8 mouse cellular contexts compared by ENCODE assay signal in genomic region chr5:124014791-124015251, GRCm38 (mm10). TPM values are rescaled to one million over a fixed set of nuclear protein-coding genes. Genes with fewer than 3 reads are reported as not detected.
A peak's percentile ranks its signal among the peaks of the same experiment; 100 is the strongest.
DNase-seq lines count a peak whose midpoint lies in the region; ATAC-seq and TF ChIP-seq lines count a peak whose summit lies in the region.

No protein-coding gene starts in this region.

- 0 out of 2 replicates have a peak overlapping the region, but pooled peaks have one; percentile 0 for H3K27ac ChIP-seq in liver, adult 2 months (replicated peaks; ENCODE audit: insufficient read depth, low read depth, low read length)
- H3K27ac ChIP-seq in kidney, adult 2 months (ENCODE audit: insufficient read depth, low read depth, low read length): peak overlapping the region; percentile 34
- no peak overlapping the region for H3K27ac ChIP-seq in thymus, adult 2 months (ENCODE audit: control insufficient read depth, insufficient read depth, low read length)

- ATAC-seq in granulocyte monocyte progenitor cell, adult 5-6 weeks (replicated peaks; ENCODE audit: poor library complexity, severe bottlenecking): peak; percentile 9
- ATAC-seq in megakaryocyte, adult 5-6 weeks (ENCODE audit: poor library complexity, severe bottlenecking): peak; percentile 14; the same call in 1 of the 2 replicates

- 22% methylated on average over 11 of the region's 11 CpGs for WGBS in liver, adult 2 months
- WGBS in kidney, adult 2 months: 11% methylated on average over 11 of the region's 11 CpGs
- 31% methylated on average over 11 of the region's 11 CpGs for WGBS in thymus, adult 2 months

- peaks cover 52% of the 10 kb centered on the region for H3K4me1 ChIP-seq in liver, adult 2 months (ENCODE audit: control insufficient read depth, insufficient read depth, low read length)
- peaks cover 29% of the 10 kb centered on the region for H3K4me1 ChIP-seq in kidney, adult 2 months (ENCODE audit: control insufficient read depth, insufficient read depth, low read length)
- peaks cover 46% of the 10 kb centered on the region for H3K4me1 ChIP-seq in thymus, adult 2 months (replicated peaks; ENCODE audit: control insufficient read depth, insufficient read depth, low read length)

- H3K9ac ChIP-seq in liver, adult 2 months (ENCODE audit: low read depth, low read length): no peak overlapping the region

- peak; percentile 65 for DNase-seq in liver, adult 2 months (ENCODE audit: extremely low read depth, low read depth, low spot score)
- no peak for DNase-seq in liver
- peak; percentile 83 for DNase-seq in kidney, adult 2 months
- DNase-seq in thymus, postnatal 14 days: no peak
- no peak for DNase-seq in thymus, adult 2 months
- no peak for DNase-seq in cerebellum, postnatal 14 days

- H3K4me3 ChIP-seq in liver, adult 2 months (ENCODE audit: insufficient read depth, low read depth, low read length): no peak overlapping the region
- H3K4me3 ChIP-seq in kidney, adult 2 months (ENCODE audit: insufficient read depth, low read depth, low read length): no peak overlapping the region
- H3K4me3 ChIP-seq in thymus, adult 2 months (ENCODE audit: control insufficient read depth, insufficient read depth, low read length): no peak overlapping the region

- no peaks in the 10 kb centered on the region for H3K27me3 ChIP-seq in liver, adult 2 months (ENCODE audit: control insufficient read depth, insufficient read depth, low read length)
- H3K27me3 ChIP-seq in kidney, adult 2 months (replicated peaks; ENCODE audit: control insufficient read depth, insufficient read depth, low read length): no peaks in the 10 kb centered on the region
- no peaks in the 10 kb centered on the region for H3K27me3 ChIP-seq in thymus, adult 2 months (ENCODE audit: control insufficient read depth, insufficient read depth, low read length)

- TF ChIP-seq CTCF in liver, adult 2 months (IDR thresholded peaks at IDR 0.05; ENCODE audit: low read depth, low read length): no peak
- TF ChIP-seq CTCF in kidney, adult 2 months (conservative IDR thresholded peaks at IDR 0.05; ENCODE audit: insufficient read depth, insufficient read length, low read depth, low read length): no peak
- TF ChIP-seq CTCF in thymus, adult 2 months (IDR thresholded peaks at IDR 0.05; ENCODE audit: borderline replicate concordance, control insufficient read depth, extremely low read depth, insufficient read depth, low read length, poor library complexity): no peak

- TF ChIP-seq POLR2A in liver, adult 2 months (IDR thresholded peaks at IDR 0.05; ENCODE audit: extremely low read depth, insufficient read depth, low read length): no peak
- no peak for TF ChIP-seq POLR2A in kidney, adult 2 months (IDR thresholded peaks at IDR 0.05; ENCODE audit: low read depth, low read length)
- TF ChIP-seq POLR2A in thymus, adult 2 months (IDR thresholded peaks at IDR 0.05; ENCODE audit: control insufficient read depth, extremely low read depth, insufficient read depth, low read length, poor library complexity): no peak

- no peaks in the 10 kb centered on the region; the same call in 1 of the 2 replicates for H3K36me3 ChIP-seq in liver, adult 2 months (ENCODE audit: control insufficient read depth, insufficient read depth, low read length)
- no peaks in the 10 kb centered on the region for H3K36me3 ChIP-seq in kidney, adult 2 months (ENCODE audit: control insufficient read depth, insufficient read depth, low read length)
- peaks cover 5% of the 10 kb centered on the region; the same call in 1 of the 2 replicates for H3K36me3 ChIP-seq in thymus, adult 2 months (ENCODE audit: control insufficient read depth, insufficient read depth, low read length)

- H3K79me2 ChIP-seq in liver, adult 2 months (ENCODE audit: control insufficient read depth, insufficient read depth, low read length): peaks cover 64% of the 10 kb centered on the region

RNA-seq across cellular contexts. Expression of gene Vps37b, which starts 17.2 kb away (rescaled TPM):
- total RNA-seq in liver, adult 2 months (2014; rRNA removed): 4.4 and 6.2 TPM in 2 replicates
- polyA plus RNA-seq in liver, adult 2 months (2012; rRNA removed): 27.3 and 31.4 TPM in 2 replicates
- total RNA-seq in granulocyte monocyte progenitor cell, adult 5-6 weeks (2014; fragmentation: Nextera tagmentation): 7.6 and 11.1 TPM in 2 replicates
- total RNA-seq in granulocyte monocyte progenitor cell, adult 5-6 weeks (2017): 9.5 and 11.6 TPM in 2 replicates
- 22.6 and 24.1 TPM in 2 replicates for polyA plus RNA-seq in kidney, adult 2 months (2012; rRNA removed)
- total RNA-seq in megakaryocyte, adult 5-6 weeks (2015): 28.9 and 29.2 TPM in 2 replicates
- total RNA-seq in megakaryocyte, adult 5-6 weeks (2017): 29.1 and 29.9 TPM in 2 replicates
- 111 and 119 TPM in 2 replicates for polyA plus RNA-seq in thymus, adult 2 months (2012; rRNA removed)

RNA-seq across cellular contexts. Expression of gene Hip1r, which starts 41.4 kb away (rescaled TPM):
- total RNA-seq in liver, adult 2 months (2014; rRNA removed): 9.1 and 9.7 TPM in 2 replicates
- polyA plus RNA-seq in liver, adult 2 months (2012; rRNA removed): 9.2 and 11.5 TPM in 2 replicates
- 11.5 and 39.3 TPM in 2 replicates for total RNA-seq in granulocyte monocyte progenitor cell, adult 5-6 weeks (2014; fragmentation: Nextera tagmentation)
- total RNA-seq in granulocyte monocyte progenitor cell, adult 5-6 weeks (2017): 10.1 and 16.9 TPM in 2 replicates
- 18.3 and 19.2 TPM in 2 replicates for polyA plus RNA-seq in kidney, adult 2 months (2012; rRNA removed)
- total RNA-seq in megakaryocyte, adult 5-6 weeks (2015): 6.0 and 6.6 TPM in 2 replicates
- total RNA-seq in megakaryocyte, adult 5-6 weeks (2017): 12.1 and 13.0 TPM in 2 replicates
- 12.5 and 13.8 TPM in 2 replicates for polyA plus RNA-seq in thymus, adult 2 months (2012; rRNA removed)

Comparison
In these comparisons a context has a peak if more than half of its experiments do, and no peak if none do; other contexts are left out.
1. DNase-seq: peak in liver, adult 2 months (single experiment) and kidney, adult 2 months (single experiment); none in liver (single experiment), thymus, postnatal 14 days (single experiment), thymus, adult 2 months (single experiment) and cerebellum, postnatal 14 days (0 of 2).